Mouse (Mus musculus): ENCODE data around the gene Dtl. TPM values are rescaled to one million over a fixed set of nuclear protein-coding genes. Genes with fewer than 3 reads are reported as not detected.
"Not testable (repeated sequence)": the region's sequence is repeated elsewhere in the genome, so short reads cannot be mapped to it uniquely, and the experiment has no call there.

Dtl gene
- polyA plus RNA-seq, 1 experiment = 1.3 TPM

- DNase-seq (ENCODE audit: low read depth) = no peak
These were observed 55.8 kb downstream of the Dtl start for GRCm38 (mm10) chr1:191519329-191520066.

GRCm38 (mm10) chr1:191518911-191519310, 56.4 kb downstream of the Dtl start:
- DNase-seq (ENCODE audit: low read depth) = no peak

GRCm38 (mm10) chr1:191517969-191518368, 57.4 kb downstream of the Dtl start:
- no peak for DNase-seq (ENCODE audit: low read depth)

GRCm38 (mm10) chr1:191517056-191517455, 58.3 kb downstream of the Dtl start:
- no peak for DNase-seq (ENCODE audit: low read depth)

DNA sequence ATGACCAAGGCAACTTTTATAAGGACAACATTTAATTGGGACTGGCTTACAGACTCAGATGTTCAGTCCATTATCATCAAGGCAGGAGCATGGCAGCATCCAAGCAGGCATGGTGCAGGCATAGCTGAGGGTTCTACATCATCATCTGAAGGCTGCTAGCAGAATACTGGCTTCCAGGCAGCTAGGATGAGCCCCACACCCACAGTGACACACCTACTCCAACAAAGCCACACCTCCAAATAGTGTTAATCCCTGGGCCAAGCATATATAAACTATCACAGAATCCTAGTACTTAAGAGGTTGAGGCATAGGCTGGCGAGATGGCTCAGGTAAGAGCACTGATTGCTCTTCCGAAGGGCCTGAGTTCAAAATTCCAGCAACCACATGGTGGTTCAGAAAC, 59.0 kb downstream of the Dtl start:
- not testable (repeated sequence) for DNase-seq (ENCODE audit: low read depth)

DNA sequence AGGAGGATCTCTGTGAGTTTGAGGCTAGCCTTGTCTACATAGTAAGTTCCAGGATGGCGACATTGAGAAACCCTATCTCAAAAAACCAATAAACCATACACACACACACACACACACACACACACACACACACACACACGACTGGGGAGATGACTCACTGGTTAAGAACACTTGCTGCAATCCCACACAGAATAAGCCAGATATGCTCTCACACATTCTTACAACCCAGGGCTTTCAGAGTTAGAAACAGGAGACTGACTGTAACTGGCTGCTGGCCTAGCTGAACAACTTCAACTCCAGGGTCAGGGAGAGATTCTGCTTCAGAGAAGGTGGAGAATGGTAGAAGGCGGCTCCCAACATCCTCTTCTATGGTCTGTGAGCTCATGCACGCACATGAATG, 62.1 kb downstream of the Dtl start:
- DNase-seq (ENCODE audit: low read depth) = no peak

DNA sequence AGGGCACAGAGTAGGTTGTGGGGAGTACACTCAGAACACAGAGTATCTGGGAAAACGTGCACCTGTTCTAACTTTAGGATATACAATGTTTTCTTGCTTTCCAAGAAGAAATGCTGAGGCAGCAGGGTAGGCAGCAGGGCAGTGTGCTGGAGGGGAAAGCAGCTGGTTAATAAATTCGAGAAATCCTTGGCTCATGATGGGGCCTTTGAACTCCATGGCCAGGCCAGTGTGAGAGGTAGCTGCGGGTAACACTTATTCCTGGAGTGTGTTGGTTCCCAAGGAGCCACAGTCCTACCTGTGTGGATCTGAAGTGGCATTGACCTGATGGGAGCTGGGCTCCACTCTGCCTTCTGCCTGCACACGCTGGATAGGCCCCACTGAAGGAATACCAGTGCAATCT, 63.0 kb downstream of the Dtl start:
- no peak for DNase-seq (ENCODE audit: low read depth)

- DNase-seq (ENCODE audit: low read depth) = no peak
These were observed 63.8 kb downstream of the Dtl start for GRCm38 (mm10) chr1:191511503-191511902.

DNA sequence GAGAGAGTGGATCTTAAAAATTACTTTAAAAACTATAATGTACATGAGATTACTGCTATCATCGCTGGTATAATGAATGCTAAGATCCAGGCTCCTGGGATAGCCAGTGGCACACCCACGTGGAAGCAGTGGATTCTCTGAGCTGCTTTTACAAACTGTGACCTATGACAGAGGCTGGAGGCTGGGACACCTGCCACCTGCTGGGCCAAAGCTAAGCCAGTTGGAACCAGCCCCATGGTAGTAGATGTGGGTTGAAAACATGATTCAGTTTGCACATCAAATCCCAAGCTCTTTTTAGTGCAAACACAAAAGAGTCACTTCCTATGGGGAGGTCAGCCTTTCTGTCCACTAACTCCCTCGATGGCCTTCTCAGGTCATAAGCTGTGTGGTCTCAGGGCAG, 65.5 kb downstream of the Dtl start:
- DNase-seq (ENCODE audit: low read depth) = no peak

DNA sequence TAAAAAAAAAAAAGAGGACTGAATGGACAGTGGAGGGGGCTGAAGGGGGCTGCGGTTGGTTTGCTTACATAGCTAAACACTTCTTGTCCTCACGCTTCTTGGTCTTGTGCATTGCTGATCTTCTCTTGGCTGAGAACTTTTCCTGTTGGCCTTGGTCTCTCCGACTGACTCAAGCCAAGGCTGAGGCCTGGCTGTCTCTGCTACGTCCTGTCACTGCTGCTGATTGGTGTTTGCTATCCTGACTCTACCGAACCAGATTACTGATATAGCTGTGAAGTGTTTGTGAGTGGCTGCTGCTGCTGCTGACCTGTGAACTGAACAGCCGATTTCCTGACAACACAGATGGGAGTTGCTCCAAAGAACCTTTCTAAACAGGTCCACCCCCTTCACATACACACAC, 66.2 kb downstream of the Dtl start:
- DNase-seq (ENCODE audit: low read depth) = no peak

DNA sequence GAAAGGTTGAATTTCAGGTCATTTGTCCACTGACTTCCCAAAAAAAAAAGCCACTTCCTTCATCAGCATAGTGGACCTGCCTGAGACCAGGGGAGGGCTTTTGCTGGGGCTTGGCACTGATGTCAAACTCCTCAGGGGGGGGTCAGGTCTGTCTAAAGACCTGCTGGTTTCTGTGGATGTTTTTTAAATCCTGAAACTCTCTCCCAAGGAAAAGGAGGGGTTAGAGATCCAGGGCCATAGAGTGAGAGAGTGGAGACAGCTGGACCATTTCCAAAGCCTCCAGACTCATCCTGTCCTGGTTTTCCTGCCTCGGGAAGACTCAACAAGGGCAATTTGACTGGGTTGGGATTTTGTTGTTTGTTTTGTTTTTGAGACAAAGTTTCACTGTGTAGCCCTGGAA, 68.6 kb downstream of the Dtl start:
- DNase-seq (ENCODE audit: low read depth) = no peak

DNA sequence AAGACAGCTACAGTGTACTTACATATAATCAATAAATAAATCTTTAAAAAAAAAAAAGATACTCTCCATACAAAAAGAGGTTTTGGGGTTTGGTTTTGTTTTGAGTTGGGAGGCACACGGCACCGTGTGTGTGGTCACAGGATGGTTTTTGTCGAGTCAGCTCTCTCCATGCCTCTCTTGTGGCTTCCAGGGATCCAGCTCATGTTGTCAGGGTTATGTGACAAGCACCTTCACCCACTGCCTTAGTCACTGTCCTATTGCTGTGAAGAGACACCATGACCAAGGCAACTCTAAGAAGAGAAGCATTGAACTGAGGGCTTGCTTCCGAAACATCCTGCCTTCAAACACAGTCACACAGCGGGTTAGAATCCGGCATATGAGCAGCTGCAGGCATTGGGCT, 75.7 kb downstream of the Dtl start:
- DNase-seq (ENCODE audit: low read depth) = no peak

DNA sequence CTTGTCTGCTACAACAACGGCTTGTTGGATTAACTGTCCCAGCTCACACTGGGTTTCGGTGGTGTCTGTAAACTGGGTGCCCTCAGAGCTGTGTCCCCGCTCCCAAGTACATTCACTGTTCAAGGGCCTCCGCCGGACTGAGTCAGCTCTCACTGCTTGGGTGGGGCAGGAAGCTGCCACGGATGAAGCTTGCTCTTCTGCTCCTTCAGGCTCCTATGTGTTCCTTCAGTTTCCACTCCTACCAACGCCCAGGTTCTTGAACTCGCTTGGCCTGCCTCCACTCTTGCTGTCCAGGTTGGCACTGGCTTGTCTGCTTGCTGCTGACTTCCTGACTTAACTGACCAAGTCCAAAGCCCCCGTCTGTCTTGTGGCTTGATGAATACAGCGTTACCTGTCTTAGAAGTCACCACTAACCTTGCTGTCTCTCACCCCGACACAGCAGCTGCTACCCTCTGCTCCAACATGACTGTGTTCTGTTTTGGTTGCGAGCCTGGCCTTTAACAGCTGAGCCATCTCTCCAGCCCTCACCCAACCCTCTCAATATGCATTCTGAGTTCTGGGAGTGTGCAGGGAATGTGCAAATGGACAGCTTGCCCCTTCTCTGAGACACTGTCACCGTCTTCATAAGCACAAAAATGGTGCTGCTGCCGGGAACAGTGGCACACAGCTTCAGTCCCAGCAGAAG, 76.9 kb downstream of the Dtl start:
- no peak for DNase-seq (ENCODE audit: low read depth)

DNA sequence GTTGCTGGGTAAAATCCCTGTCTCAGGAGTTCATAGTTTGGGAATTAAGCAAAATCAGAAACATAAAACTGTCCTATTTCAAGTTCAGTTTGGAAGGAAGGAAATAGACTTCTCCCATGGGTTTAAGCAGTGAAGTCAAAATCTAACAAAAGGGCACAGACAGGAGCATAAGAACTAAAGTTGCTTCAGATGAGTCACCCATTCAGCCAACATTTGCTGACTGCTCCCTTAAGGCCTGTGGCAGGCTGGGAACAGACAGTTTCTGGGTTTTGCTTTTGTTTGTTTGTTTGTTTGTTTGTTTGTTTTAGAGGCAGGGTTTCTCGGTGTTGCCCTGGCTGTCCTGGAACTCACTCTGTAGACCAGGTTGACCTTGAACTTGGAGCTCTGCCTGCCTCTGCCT, 78.7 kb downstream of the Dtl start:
- no peak for DNase-seq (ENCODE audit: low read depth)

DNA sequence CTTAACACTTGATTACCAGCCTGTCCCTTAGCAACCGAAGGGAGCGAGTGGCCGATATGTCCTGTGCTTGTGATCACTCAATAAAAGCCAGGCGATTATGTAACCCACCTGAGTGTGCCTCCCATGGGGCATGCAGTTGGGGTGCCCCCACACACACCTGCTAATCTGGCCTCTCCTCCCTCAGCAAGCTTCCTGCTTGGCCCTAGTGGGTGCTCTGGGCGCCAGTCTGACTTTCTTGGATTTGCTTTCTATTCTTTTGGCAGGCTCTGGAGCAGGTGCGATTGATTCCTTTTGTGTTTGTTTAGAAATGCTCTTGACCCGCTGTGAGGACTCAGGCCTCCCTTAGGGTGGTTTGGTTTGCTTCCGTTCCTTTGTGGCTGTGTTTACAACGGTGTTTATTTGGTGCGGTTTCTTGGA, 80.3 kb downstream of the Dtl start:
- DNase-seq (ENCODE audit: low read depth) = no peak

DNA sequence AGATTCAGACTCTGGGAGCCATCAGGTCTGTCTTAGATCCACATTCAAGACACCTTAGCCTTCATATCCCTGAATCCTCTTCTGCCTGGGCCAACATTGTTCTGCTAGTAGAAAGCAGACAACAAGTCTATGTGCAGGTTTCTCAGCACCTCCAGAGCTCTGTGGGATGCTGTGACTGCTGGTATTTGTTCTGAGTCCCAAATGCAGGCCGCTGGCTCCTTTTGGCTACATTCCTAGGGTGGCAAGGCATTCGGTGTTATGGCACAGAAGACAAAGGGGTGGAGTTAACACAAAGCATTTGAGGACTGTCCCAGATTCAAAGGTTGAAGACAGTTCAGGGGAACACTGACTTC, 81.1 kb downstream of the Dtl start:
- no peak for DNase-seq (ENCODE audit: low read depth)

GRCm38 (mm10) chr1:191493476-191494302, 81.7 kb downstream of the Dtl start:
- DNase-seq (ENCODE audit: low read depth) = no peak

DNA sequence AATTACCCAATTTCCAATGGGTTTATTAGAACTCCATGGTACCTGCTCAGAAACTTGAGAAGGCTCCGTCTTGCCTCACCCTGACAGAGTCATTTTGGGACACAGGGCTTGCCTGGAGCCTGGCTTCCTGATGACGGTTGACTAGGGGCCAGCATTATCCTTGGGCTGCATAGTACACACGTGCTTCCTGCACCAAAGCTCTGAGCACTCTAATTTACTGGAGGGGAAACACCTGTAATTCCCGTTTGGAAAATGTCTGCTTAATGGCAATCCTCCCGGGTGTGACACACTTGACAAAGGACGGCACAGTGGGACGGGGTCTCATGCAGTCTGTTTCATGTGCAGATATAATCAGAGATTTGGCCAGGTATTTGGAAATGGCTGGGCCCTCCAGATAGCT, 84.9 kb downstream of the Dtl start:
- DNase-seq (ENCODE audit: low read depth) = no peak

Other genes with a start within 250 kb of the Dtl start
- gene Tmem206, start 249.6 kb downstream of the Dtl start, polyA plus RNA-seq (2012; rRNA removed) = 7.2 and 8.1 TPM in 2 replicates
- 129 and 169 TPM in 2 replicates for gene Ppp2r5a, start 172.3 kb downstream of the Dtl start, polyA plus RNA-seq (2012; rRNA removed)
- 23.1 and 23.9 TPM in 2 replicates for gene Ints7, start 92 bp upstream of the Dtl start, polyA plus RNA-seq (2012; rRNA removed)
- gene Lpgat1, start 142.3 kb upstream of the Dtl start, polyA plus RNA-seq (2012; rRNA removed) = 51.3 and 95.7 TPM in 2 replicates
- 1.2 and 1.6 TPM in 2 replicates for gene Nek2, start 245.9 kb upstream of the Dtl start, polyA plus RNA-seq (2012; rRNA removed)

All from gonadal fat pad, adult 2 months (tissue).